Mouse (Mus musculus) ES-E14 (cell line): Measurements from ENCODE around the gene Inava.

Experiments
- CHD2 ChIP-seq: IDR thresholded peaks from 2 replicates; pipeline ENCODE4 v1.6.1; 2014; ENCODE audit warnings: mild to moderate bottlenecking, low read depth, low read length, inconsistent platforms
- MAFK ChIP-seq: IDR thresholded peaks from 2 replicates; pipeline ENCODE4 v1.6.1; 2014; ENCODE audit warnings: mild to moderate bottlenecking, low read depth, low read length, inconsistent platforms; ENCODE audit not compliant: insufficient read depth
- ZC3H11A ChIP-seq: IDR thresholded peaks from 2 replicates; pipeline ENCODE4 v1.6.1; 2012; ENCODE audit warnings: low read depth, mild to moderate bottlenecking, inconsistent platforms, low read length, borderline replicate concordance

- TF ChIP-seq MAFK (no peak), ZC3H11A (no peak), CHD2 (no peak)
Measured at GRCm38 (mm10) chr1:136227870-136228269, 6.2 kb downstream of the Inava start.
